Mouse (Mus musculus) fat pad, adult 2 months (tissue): ENCODE measurements around the gene Dlx2.

Experiments used
- DNase-seq: peaks from one replicate; pipeline ENCODE4 v3.0.0-alpha.2; 2011; ENCODE audit warnings: low read depth, low spot score; ENCODE audit errors: extremely low read depth

The Dlx2 gene

DNA sequence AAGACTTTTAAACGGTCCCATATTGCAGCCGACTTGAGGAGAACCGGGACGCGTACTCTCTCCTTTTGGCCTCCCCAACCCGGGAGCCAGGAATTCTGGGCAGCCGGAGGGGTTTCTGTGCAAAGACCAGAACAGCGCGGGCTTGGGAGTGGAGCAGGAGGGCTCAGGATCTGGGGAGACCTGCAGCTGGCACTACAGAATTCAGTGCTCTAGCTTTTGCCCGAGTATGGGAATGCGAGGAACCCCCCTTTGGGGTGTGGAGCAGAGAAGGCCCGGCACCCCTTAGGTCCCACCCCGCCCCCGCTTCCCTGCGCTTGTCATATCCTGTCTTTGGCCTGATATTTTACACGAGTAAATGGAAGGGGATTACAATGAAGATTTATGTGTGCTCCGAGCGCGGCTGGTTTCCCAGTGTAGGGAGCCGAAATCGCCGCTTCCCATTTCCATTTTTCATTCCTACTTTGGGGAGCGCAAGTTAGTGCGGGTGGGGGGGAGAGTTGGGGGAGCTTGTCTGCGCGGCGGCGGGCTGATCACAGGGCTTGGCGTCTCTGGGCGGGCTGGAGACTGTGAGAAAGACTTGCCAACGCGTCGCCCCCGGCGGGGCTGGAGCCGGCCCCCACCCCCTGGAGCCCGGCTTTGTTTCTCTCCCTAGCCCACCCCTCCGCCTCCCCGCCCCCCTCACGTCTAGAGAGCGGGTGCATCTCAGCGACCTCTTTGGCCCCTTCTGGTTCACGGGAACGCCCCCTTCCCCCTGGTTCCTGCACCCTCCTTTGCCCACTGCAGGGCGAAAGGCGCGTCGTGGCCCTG lies 5.7 kb downstream of the Dlx2 start:
- no peak for DNase-seq

GRCm38 (mm10) chr2:71534242-71535052 lies 12.1 kb downstream of the Dlx2 start:
- no peak for DNase-seq

GRCm38 (mm10) chr2:71533094-71533493 lies 13.5 kb downstream of the Dlx2 start:
- no peak for DNase-seq

GRCm38 (mm10) chr2:71531990-71532970 lies 14.3 kb downstream of the Dlx2 start:
- DNase-seq, result no peak

- DNase-seq, result no peak
These were observed 15.4 kb downstream of the Dlx2 start for GRCm38 (mm10) chr2:71531124-71531590.

- DNase-seq, result no peak
These were observed 16.0 kb downstream of the Dlx2 start for GRCm38 (mm10) chr2:71530391-71531123.

DNA sequence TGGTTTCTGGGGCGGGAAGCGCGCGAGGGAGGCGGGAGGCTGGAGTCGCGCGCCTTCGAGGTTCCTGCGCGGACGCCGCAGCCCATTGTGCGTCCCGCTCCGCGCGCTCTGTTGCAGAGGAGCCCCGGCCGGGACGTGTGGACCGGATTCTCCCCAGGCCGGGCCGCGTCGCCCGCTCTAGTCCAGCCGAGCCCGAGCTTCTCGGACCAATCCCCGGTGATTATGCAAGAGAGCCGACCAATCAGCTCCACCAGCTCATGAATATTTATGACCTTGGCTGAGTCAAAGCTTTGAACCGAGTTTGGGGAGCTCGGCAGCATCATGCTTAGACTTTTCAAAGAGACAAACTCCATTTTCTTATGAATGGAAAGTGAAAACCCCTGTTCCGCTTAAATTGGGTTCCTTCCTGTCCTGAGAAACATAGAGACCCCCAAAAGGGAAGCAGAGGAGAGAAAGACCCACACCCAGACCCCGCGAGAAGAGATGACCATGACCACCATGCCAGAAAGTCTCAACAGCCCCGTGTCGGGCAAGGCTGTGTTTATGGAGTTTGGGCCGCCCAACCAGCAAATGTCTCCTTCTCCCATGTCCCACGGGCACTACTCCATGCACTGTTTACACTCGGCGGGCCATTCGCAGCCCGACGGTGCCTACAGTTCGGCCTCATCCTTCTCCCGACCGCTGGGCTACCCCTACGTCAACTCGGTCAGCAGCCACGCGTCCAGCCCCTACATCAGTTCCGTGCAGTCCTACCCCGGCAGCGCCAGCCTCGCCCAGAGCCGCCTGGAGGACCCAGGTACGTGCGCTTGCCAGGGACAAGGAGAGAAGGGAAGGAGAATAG lies 16.8 kb downstream of the Dlx2 start:
- DNase-seq, result peak; percentile 11

DNA sequence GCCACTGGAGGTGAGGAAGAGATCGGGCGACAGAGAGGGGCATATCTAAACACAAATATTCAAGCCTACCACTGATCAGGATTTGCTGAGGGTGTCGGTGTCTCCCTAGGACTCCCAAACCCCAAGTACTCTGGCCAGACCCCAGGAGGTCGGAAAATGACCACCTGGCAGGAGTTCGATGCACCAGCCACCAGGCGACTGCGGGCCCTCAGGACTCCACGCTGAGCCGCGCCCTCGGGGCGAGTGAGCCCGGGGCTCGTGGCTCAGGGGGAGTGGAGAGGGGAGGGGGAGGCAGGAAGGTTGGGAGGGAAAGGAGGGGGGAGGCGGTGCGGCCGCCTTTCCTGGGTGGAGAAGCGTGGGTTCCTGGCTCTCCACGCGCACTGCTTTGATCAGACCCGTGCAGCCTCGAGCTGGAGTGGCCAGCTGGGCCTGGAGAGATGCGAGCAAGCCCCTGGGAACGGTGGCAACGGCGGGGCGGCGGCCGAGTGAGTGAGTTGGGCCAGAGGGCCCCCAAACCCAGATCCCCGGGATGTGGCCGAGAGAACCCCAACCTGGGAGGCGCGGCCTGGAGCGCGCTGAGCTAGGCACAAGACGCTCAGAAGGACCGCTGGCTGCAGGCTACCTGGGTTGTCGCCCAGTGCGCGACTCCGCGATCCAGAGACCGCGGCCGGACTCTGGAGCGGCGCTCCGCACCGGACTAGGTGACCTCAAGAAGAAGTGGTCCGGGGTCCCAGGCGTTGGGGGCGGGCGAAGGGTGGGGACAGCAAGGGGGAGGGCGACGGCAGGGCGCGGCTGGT lies 17.6 kb downstream of the Dlx2 start:
- no peak for DNase-seq

DNA sequence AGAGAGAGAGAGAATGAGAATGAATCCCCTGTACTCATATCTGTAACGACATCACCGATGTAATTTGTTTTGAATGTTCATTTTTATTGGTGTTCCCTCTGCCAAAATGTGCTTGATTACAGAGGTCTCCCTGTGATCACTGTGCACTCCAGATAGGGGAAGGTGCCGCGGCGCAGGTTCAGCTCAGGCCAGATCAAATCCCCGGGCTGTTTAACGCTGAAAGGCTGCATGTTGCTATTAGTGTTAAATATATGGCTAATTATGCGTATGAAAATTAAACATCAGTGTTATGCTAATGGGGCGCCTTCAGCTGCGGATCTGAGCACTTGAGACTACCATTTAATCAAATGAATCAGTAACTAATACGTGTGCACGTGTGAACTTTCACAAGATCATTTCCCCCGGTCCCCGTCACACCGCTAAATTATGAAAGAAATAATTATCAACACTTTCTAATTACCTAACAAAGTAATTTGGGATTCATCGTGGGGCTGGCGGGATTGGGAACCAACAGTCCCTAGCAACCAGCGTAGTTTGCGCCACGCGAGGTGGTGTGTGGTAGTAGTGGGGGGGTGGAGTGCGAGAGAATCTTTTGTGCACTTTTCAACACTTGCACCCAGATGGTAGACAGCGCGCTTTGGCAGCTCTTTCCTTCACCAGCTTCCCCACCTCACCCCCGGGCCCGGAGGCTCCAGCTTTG lies 18.4 kb downstream of the Dlx2 start, which contains the start of gene Dlx1:
TSS of gene Dlx1 (plus strand) at position 100 of the 700 bp plus-strand sequence.
- DNase-seq, result no peak

DNA sequence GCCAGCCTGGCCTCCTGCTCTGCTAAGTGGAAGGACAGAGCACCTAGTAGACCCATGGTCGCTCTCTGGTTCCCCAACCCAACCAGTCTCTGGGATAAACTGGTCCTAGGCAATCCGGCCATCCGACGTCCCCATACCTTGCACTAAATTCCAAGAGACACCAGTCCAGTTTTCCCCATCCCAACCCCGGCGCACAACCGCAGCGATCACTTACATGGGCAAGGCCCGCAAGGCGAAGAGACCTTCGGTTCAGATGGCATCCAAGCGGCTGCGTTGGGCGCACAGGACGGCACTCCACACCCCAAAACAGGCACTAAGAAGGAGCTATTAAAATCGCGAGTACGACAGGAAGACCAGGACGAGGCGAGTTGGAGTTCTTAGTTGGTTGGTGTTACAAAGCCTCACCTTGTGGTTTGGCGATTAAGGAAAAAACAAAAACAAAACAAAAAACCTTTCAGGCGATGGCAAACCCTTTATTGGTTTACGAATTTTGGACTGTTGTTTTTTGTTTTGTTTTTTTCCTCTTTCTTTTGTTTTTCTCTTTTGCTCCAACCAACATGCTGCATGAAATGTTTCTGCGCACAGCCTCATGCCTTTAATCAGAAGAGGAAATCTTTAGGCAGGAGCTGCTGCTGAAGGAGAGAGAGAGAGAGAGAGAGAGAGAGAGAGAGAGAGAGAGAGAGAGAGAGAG lies 19.1 kb downstream of the Dlx2 start:
- no peak for DNase-seq

- DNase-seq, result no peak
These were observed 19.8 kb downstream of the Dlx2 start for GRCm38 (mm10) chr2:71526595-71527322.

DNA sequence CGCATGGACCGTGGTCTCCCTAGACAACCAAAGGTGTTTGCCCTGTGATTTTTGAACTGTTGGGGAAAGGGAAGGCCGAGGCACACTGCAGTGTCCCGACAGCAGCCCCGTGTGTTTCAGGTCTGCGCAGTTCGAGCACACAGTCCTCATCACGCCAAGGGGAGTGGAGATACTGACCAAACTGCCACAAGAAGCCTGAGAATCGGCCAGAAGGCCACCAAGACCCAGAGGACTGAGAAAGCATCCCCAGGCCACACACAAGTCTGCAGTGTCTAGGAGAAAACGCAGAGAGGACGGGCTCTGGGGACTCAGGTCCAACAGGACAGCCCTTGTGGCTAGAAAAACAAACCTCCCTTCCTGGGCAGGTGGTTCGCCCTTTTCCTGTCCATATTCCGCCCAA lies 21.8 kb downstream of the Dlx2 start:
- DNase-seq, result no peak

DNA sequence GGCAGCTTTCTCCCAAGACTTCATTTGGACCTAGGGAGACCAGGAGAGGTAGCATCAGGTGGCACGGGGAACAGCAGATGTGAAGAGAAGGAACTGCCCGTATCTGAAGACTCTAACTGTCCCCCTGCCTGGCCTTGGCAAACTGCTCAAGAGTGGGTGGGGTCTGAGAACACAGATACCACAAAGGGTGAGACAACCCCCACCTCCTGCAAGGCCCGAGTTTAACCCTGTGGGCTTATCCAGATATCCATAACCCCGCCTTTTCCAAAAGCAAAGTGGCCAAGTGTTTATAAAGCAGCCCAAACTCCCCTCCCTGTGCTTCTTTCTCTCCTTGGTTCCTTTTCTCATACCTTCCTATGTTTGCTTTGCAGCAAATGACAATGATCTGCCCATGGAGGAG lies 23.1 kb downstream of the Dlx2 start:
- DNase-seq, result no peak

GRCm38 (mm10) chr2:71522871-71523270 lies 23.7 kb downstream of the Dlx2 start:
- DNase-seq, result no peak

DNA sequence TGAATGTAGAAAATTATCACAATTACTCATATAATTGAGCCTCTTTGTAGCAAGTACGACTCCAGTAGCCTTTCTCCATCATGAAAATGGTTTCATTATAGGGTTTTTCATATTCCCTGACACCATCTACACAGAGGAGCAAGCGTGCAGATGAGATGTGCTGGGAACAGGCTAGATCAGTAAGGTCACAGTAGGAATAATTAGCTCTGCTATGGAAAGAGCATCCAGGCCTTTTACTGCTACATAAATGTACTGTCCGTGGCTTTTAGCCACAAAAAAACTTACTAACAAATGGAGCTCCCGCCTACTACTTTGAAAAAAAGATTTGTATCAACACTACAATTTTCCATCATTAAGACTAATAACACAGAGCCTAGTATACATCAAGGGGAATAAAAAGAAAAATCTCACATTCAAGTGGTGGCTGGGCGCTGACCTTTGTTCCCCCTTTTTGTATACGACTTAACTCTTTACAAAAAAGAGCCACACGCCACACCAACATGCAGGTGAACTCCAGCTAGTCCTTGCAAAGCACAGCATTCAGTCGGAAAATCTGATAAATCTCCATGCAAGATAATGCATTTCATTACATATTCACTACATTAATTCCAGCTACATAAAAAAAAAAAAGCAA lies 29.0 kb downstream of the Dlx2 start:
- no peak for DNase-seq

DNA sequence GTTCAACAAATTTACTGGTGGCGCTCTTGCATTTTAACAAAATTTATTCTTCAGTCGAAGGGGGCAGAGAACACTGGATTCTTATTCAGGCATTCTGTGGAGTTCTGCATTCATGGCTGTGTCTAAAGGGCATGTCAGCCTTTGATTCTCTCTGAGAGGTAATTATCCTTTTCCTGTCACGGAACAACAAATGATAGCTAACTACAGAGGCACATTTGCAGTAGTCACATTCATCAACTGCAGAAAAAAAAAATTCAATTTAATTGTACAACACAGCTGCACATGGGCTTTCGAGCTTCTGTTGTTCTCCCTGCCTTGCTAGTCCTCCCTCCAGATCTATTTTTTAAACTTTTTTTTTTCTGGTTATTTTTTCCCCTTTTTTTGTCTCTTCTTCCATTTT lies 29.6 kb downstream of the Dlx2 start:
- no peak for DNase-seq
